Mouse (Mus musculus) intestine, embryonic 16.5 days (tissue): ENCODE data around the gene Inpp5d. TPM values are rescaled to one million over a fixed set of nuclear protein-coding genes. Genes with fewer than 3 reads are reported as not detected.

ENCODE experiments used
- ATAC-seq: fragments of 200-750 bp; cut with Nextera tagmentation; 2 replicates; pipeline ENCODE4 v1.8.0; 2017; ENCODE audit warnings: moderate TSS enrichment, moderate library complexity
- H3K27ac ChIP-seq: fragments of 300-500 bp; sonication (generic); 2 replicates; pipeline ENCODE4 v1.5.1; 2014; ENCODE audit warnings: mild to moderate bottlenecking, low read length
- H3K27me3 ChIP-seq: fragments of 300-500 bp; sonication (generic); replicated peaks from 2 replicates; pipeline ENCODE4 v1.6.1; 2014; ENCODE audit warnings: low read length, control low read depth, mixed read lengths; ENCODE audit not compliant: control insufficient read depth, insufficient read depth
- H3K36me3 ChIP-seq: fragments of 300-500 bp; sonication (generic); 2 replicates; pipeline ENCODE4 v1.6.1; 2014; ENCODE audit warnings: low read length, control low read depth; ENCODE audit not compliant: control insufficient read depth, insufficient read depth
- H3K4me1 ChIP-seq: fragments of 300-500 bp; sonication (generic); 2 replicates; pipeline ENCODE4 v1.6.1; 2014; ENCODE audit warnings: low read length, control low read depth, mixed read lengths; ENCODE audit not compliant: control insufficient read depth, insufficient read depth
- H3K4me2 ChIP-seq: fragments of 300-500 bp; sonication (generic); 2 replicates; pipeline ENCODE4 v1.6.1; 2014; ENCODE audit warnings: low read depth, low read length, control low read depth
- H3K4me3 ChIP-seq: fragments of 300-500 bp; sonication (generic); 2 replicates; pipeline ENCODE4 v1.5.1; 2014; ENCODE audit warnings: mild to moderate bottlenecking, low read length
- H3K9ac ChIP-seq: fragments of 300-500 bp; sonication (generic); 2 replicates; pipeline ENCODE4 v1.6.1; 2014; ENCODE audit warnings: low read depth, low read length
- H3K9me3 ChIP-seq: fragments of 300-500 bp; sonication (generic); 2 replicates; pipeline ENCODE4 v1.6.1; 2016; ENCODE audit warnings: low read length, control low read depth; ENCODE audit not compliant: control insufficient read depth
- WGBS: fragments of 180-500 bp; shearing (Covaris S2); extraction: QIAGEN DNeasy Blood & Tissue Kit; methylation state at CpG from one replicate; pipeline ENCODE4 v1.1.7; 2014; 5-methylcytosine and 5-hydroxymethylcytosine counted together
- polyA plus RNA-seq: library from polyadenylated mRNA; unstranded; fragments of >200 nt; fragmentation: Nextera tagmentation; extraction: Ambion mirVana; gene quantifications from 2 replicates; pipeline ENCODE4 v1.2.1, GENCODE M21; 2015

Inpp5d gene
- polyA plus RNA-seq, 1 experiment from 2014 or later: 3.4 TPM

DNA sequence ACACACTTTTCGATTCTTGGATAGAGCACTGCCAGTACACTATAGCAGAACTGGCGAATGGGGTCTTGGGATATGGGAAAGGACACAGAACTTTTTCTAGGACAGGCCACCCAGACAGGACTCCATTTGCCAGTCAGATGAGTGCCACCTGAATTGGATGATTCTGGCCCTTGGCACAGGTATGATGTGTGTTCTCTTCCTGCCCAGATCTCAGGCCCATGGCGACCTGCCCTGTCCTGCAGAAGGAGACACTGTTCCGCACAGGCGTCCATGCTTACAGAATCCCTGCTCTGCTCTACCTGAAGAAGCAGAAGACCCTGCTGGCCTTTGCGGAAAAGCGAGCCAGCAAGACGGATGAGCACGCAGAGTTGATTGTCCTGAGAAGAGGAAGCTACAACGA is 25.4 kb upstream of the Inpp5d start:
- ATAC-seq: no peak
- Histone ChIP-seq H3K9me3 (no peaks in the 10 kb centered on the region), H3K36me3 (no peaks in the 10 kb centered on the region), H3K9ac (no peak overlapping the region), H3K27ac (no peak overlapping the region), H3K4me1 (no peaks in the 10 kb centered on the region), H3K4me2 (no peak overlapping the region), H3K4me3 (no peak overlapping the region), H3K27me3 (no peaks in the 10 kb centered on the region)
- 91% methylated on average over 10 of the region's 10 CpGs for WGBS

GRCm38 (mm10) chr1:87600533-87600932 is 19.6 kb upstream of the Inpp5d start:
- no peak overlapping the region for H3K4me3 ChIP-seq
- H3K4me1 ChIP-seq: no peaks in the 10 kb centered on the region
- H3K9me3 ChIP-seq: no peaks in the 10 kb centered on the region
- no peak overlapping the region for H3K27ac ChIP-seq
- H3K27me3 ChIP-seq: no peaks in the 10 kb centered on the region
- H3K9ac ChIP-seq: no peak overlapping the region
- WGBS: 77% methylated on average over 7 of the region's 7 CpGs
- H3K36me3 ChIP-seq: no peaks in the 10 kb centered on the region
- ATAC-seq: no peak
- no peak overlapping the region for H3K4me2 ChIP-seq

GRCm38 (mm10) chr1:87601801-87602200 is 18.3 kb upstream of the Inpp5d start:
- Histone ChIP-seq H3K27me3 (no peaks in the 10 kb centered on the region), H3K9me3 (no peaks in the 10 kb centered on the region), H3K9ac (no peak overlapping the region), H3K4me2 (no peak overlapping the region), H3K4me1 (no peaks in the 10 kb centered on the region), H3K36me3 (no peaks in the 10 kb centered on the region), H3K4me3 (no peak overlapping the region), H3K27ac (no peak overlapping the region)
- 67% methylated on average over 2 of the region's 2 CpGs for WGBS
- ATAC-seq: no peak

GRCm38 (mm10) chr1:87603389-87603788 is 16.7 kb upstream of the Inpp5d start:
- H3K4me2 ChIP-seq: no peak overlapping the region
- H3K4me1 ChIP-seq: no peaks in the 10 kb centered on the region
- no peak for ATAC-seq
- H3K36me3 ChIP-seq: no peaks in the 10 kb centered on the region
- H3K9ac ChIP-seq: no peak overlapping the region
- 89% methylated on average over 5 of the region's 5 CpGs for WGBS
- H3K4me3 ChIP-seq: no peak overlapping the region
- H3K9me3 ChIP-seq: no peaks in the 10 kb centered on the region
- H3K27ac ChIP-seq: no peak overlapping the region
- H3K27me3 ChIP-seq: no peaks in the 10 kb centered on the region

GRCm38 (mm10) chr1:87605296-87605695 is 14.8 kb upstream of the Inpp5d start:
- Histone ChIP-seq H3K4me3 (no peak overlapping the region), H3K27ac (no peak overlapping the region), H3K36me3 (no peaks in the 10 kb centered on the region), H3K9ac (no peak overlapping the region), H3K4me2 (no peak overlapping the region), H3K27me3 (no peaks in the 10 kb centered on the region), H3K4me1 (no peaks in the 10 kb centered on the region), H3K9me3 (no peaks in the 10 kb centered on the region)
- ATAC-seq: no peak
- 93% methylated on average over 2 of the region's 2 CpGs for WGBS

GRCm38 (mm10) chr1:87607385-87608091 is 12.6 kb upstream of the Inpp5d start:
- Histone ChIP-seq H3K9ac (no peak overlapping the region), H3K4me2 (no peak overlapping the region), H3K4me3 (no peak overlapping the region), H3K9me3 (no peaks in the 10 kb centered on the region), H3K27ac (no peak overlapping the region), H3K27me3 (no peaks in the 10 kb centered on the region), H3K36me3 (no peaks in the 10 kb centered on the region), H3K4me1 (no peaks in the 10 kb centered on the region)
- 78% methylated on average over 21 of the region's 21 CpGs for WGBS
- ATAC-seq: no peak

DNA sequence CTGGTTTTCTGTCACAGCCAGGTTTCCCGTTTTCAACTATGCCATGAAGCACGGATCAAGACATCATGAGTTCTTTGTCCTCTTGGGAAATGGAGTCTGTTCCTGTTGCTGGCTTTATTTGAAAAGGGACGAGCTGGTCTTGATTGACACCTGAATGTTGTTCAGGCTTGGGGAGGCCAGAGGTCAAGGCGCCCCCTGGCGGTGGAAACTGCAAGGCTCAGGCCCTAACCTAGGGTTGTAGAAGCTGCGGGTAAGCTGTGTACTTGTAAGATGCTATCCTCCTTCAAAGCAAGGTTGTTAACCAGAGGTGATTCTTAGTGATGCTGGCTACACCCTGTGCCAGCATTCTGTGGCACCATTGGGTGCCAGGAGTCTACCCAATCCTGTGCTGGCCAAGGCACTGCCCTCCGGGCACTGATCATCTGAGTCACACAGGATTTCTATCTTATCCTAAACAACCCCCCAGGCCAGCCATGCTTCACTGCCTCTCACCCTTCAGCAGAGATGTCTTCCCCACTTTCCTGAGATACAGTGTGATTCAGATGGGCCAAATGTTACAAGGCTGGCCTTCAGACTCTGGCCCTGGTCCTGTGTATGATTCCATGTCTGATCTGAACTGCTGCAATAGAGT is 11.6 kb upstream of the Inpp5d start:
- 35% methylated on average over 7 of the region's 7 CpGs for WGBS
- Histone ChIP-seq H3K9me3 (no peaks in the 10 kb centered on the region), H3K9ac (no peak overlapping the region), H3K36me3 (no peaks in the 10 kb centered on the region), H3K27ac (no peak overlapping the region), H3K27me3 (no peaks in the 10 kb centered on the region), H3K4me1 (no peaks in the 10 kb centered on the region), H3K4me3 (no peak overlapping the region), H3K4me2 (no peak overlapping the region)
- ATAC-seq: peak; percentile 56; the same call in 1 of the 2 replicates

- H3K4me1 ChIP-seq: no peaks in the 10 kb centered on the region
- H3K9me3 ChIP-seq: no peaks in the 10 kb centered on the region
- H3K36me3 ChIP-seq: no peaks in the 10 kb centered on the region
- H3K4me2 ChIP-seq: no peak overlapping the region
- H3K9ac ChIP-seq: no peak overlapping the region
- ATAC-seq: no peak
- H3K27ac ChIP-seq: no peak overlapping the region
- H3K4me3 ChIP-seq: no peak overlapping the region
- WGBS: 84% methylated on average over 2 of the region's 2 CpGs
- H3K27me3 ChIP-seq: no peaks in the 10 kb centered on the region
Observed at GRCm38 (mm10) chr1:87614576-87615295, 5.4 kb upstream of the Inpp5d start.

GRCm38 (mm10) chr1:87620693-87621092 is 581 bp downstream of the Inpp5d start:
- Histone ChIP-seq H3K9me3 (no peaks in the 10 kb centered on the region), H3K27me3 (no peaks in the 10 kb centered on the region), H3K36me3 (no peaks in the 10 kb centered on the region), H3K27ac (no peak overlapping the region; the same call in 1 of the 2 replicates), H3K4me3 (peak overlapping the region; percentile 34), H3K9ac (peak overlapping the region; percentile 51), H3K4me2 (0 out of 2 replicates have a peak overlapping the region, but pooled peaks have one; percentile 30), H3K4me1 (no peaks in the 10 kb centered on the region)
- ATAC-seq: no peak
- WGBS: 76% methylated on average over 6 of the region's 6 CpGs
